Mouse (Mus musculus): ENCODE measurements around the gene Gm20431.
A peak's percentile ranks its signal among the peaks of the same experiment; 100 is the strongest.

Gene Gm20431

DNA sequence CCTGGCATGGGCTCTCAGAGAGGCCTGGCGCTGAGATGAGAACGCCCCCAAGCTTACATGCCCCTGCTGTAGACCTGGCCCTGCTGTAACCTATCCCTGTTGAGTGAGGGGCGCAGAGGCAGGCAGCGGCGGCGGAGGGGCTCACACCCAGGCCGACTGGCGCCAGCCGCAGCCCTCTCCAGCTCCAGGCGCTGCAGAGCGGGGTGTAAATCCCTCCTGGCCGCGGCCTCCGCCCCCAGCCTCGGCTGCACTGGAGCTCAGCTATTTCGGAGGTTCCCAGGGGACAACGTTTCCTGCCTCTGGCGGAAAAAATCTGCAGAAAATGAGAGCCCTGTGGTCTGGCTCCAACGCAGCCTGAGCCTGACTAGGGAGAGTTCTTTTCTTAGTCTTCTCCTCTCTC lies 95.6 kb downstream of the Gm20431 start:
- DNase-seq: peak; percentile 57 to 78

DNA sequence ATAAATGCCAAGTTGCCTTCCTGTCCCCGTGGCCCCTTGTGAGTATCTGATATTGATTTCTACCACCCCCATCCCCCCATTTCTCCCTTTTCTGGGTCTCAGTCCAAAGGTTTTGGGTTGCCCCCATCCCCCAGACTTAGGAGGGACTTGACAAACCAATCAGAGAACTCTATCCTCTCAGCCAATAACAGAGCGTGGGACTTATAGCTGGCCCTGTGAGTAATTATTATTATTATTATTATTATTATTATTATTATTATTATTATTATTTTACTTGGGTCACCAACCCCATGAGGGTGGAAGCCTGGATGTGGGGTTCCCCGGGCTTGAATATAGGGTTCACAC lies 96.0 kb downstream of the Gm20431 start:
- no peak for DNase-seq

GRCm38 (mm10) chr2:167564551-167565311 lies 96.6 kb downstream of the Gm20431 start:
- DNase-seq: no peak

DNA sequence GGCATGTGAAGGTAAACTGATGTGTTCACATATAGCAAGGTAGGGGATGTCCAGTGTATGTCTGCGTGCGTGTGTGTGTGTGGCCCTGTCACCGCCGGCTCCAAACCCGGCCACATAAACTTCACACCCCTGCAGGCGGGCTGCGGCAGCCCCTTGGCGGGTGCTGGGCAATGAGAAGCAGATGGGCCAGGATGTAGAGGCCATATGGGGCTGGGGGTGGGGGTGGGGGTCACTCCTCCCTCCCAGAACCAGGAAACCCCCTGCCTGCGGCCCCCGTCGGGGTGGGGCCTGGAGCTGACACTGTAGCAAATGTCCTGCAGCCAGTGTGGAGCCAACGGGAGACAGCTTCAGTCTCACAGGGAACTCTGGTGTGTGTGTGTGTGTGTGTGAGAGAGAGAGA lies 97.6 kb downstream of the Gm20431 start:
- DNase-seq: peak in 1 of 2 experiments; percentile 79

DNA sequence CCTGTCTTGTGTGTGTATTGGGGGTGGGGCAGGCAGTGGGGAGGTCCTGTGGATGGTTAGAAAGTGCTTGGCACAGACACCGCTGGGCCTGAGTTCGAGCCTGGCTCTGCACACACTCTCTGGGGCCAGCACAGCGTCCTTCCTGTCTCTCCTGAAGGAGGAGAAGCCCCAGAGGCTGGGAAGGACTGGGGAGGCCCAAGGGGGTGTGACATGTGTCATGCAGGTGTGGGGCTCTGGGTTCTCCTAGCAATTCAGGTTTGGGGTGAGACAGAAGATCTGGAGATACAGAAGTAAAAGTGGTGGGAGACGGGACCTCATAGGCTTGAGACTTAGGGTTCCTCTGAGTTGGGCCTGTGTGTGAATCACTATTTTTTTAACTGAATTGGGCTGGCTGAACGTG lies 98.3 kb downstream of the Gm20431 start:
- no peak for DNase-seq

DNA sequence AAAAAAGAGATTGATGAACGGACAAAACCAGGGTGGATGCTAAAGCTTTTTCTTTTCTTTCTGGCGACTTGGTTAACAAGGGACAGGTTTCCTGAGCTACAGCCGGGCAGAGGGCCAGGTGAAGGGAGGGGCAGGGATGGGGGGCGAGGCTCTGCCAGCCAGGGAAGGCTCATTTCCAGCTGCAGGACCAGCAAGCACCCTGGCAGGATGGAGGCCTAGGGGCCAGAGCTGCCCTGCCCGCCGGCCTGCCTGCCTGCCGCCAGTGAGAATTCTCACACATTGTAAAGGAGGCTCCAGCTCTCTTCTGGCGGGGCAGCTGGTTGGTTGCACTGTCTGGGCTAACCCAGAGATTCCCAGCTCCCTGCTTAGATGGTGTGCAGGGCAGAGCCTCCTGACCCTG lies 99.2 kb downstream of the Gm20431 start:
- DNase-seq: peak in 1 of 2 experiments; percentile 52

DNA sequence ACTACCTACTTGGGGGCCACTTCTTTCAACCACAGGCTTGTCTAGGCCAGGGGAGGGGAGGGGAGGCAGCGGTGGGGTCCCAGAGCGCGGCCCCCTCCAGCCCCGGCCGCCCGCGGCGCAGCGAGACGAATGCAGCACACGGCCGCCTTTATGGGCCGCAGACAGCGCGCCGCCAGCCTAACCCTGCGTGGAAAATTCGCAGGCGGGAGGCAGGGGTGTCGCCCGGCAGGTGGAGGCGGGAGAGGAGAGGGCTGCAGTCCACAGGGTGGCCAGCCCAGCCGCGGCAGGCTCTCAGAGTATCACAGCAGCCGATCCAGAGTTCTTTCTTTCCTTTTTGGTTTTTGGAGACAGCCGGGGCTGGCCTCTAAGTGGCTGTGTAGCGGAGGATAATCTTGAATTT lies 101.9 kb downstream of the Gm20431 start:
- DNase-seq: no peak
